Mouse (Mus musculus) ES-Bruce4 (cell line): ENCODE data around the gene Mrpl10.

Experiments
- CTCF ChIP-seq: IDR thresholded peaks from one replicate; pipeline ENCODE4 v1.8.1; 2011; ENCODE audit warnings: low read depth, low read length
- EP300 ChIP-seq: IDR thresholded peaks from 2 replicates; pipeline ENCODE4 v1.6.1; 2011; ENCODE audit warnings: low read depth, low read length; ENCODE audit not compliant: insufficient read depth

- no peak for TF ChIP-seq CTCF
- TF ChIP-seq EP300, result 0 out of 2 replicates have a peak, but pooled peaks have one; percentile 32
Observed at GRCm38 (mm10) chr11:97019345-97019708, 22.0 kb upstream of the Mrpl10 start.
